Mouse (Mus musculus) olfactory bulb, adult 2 months (tissue): ENCODE measurements around the gene Crispld2.

ENCODE experiments used
- CTCF ChIP-seq: fragments of 200-500 bp; IDR thresholded peaks from 2 replicates; pipeline ENCODE4 v1.5.1; 2012; ENCODE audit warnings: low read depth, mild to moderate bottlenecking, low read length, moderate library complexity; ENCODE audit not compliant: insufficient read depth
- POLR2A ChIP-seq: fragments of 200-500 bp; IDR thresholded peaks from 2 replicates; pipeline ENCODE4 v1.6.1; 2012; ENCODE audit warnings: mild to moderate bottlenecking, low read depth, low read length, moderate library complexity; ENCODE audit not compliant: insufficient read depth

DNA sequence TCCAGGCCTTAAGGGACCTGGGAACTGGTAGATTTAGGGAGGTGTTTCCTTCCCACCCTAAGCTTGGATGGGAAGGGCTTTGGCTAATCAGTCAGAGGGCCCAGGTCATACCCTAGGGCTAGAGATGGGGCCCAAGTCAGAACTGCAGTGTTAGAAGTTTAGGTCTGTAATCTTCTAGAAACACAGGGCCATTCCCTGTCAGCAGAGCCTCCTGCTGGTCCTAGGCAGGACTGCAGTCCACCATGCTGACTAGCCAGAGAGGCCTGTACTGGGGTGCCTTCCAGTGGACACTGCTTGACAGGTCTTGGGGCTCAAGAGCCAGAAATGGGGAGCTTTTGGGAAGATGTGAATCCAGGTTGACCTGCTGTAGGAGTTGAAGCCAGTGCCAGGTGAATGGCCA, 8.2 kb upstream of the Crispld2 start:
- no peak for TF ChIP-seq CTCF
- TF ChIP-seq POLR2A: no peak
